Mouse (Mus musculus) lung, embryonic 16.5 days (tissue): ENCODE measurements around the gene Kif3a. TPM values are rescaled to one million over a fixed set of nuclear protein-coding genes. Genes with fewer than 3 reads are reported as not detected.
A peak's percentile ranks its signal among the peaks of the same experiment; 100 is the strongest.
"Not testable (repeated sequence)": the region's sequence is repeated elsewhere in the genome, so short reads cannot be mapped to it uniquely, and the experiment has no call there.

Experiments
- ATAC-seq: fragments of 200-750 bp; cut with Nextera tagmentation; 2 replicates; pipeline ENCODE4 v1.8.0; 2017; ENCODE audit warnings: low read depth, mild to moderate bottlenecking, moderate library complexity
- H3K27ac ChIP-seq: fragments of 300-500 bp; sonication (generic); 2 replicates; pipeline ENCODE4 v1.5.1; 2014; ENCODE audit warnings: mild to moderate bottlenecking, control low read depth, low read length
- H3K27me3 ChIP-seq: fragments of 300-500 bp; sonication (generic); 2 replicates; pipeline ENCODE4 v1.6.1; 2014; ENCODE audit warnings: low read depth, low read length, mixed read lengths; ENCODE audit not compliant: control insufficient read depth, insufficient read depth
- H3K36me3 ChIP-seq: fragments of 300-500 bp; sonication (generic); 2 replicates; pipeline ENCODE4 v1.6.1; 2014; ENCODE audit warnings: low read length; ENCODE audit not compliant: control insufficient read depth, insufficient read depth
- H3K4me1 ChIP-seq: fragments of 300-500 bp; sonication (generic); replicated peaks from 2 replicates; pipeline ENCODE4 v1.6.1; 2014; ENCODE audit warnings: low read length, mixed read lengths; ENCODE audit not compliant: control insufficient read depth, insufficient read depth
- H3K4me2 ChIP-seq: fragments of 300-500 bp; sonication (generic); 2 replicates; pipeline ENCODE4 v1.6.1; 2014; ENCODE audit warnings: low read depth, low read length, control low read depth
- H3K4me3 ChIP-seq: fragments of 300-500 bp; sonication (generic); 2 replicates; pipeline ENCODE4 v1.5.1; 2014; ENCODE audit warnings: mild to moderate bottlenecking, low read length, control low read depth
- H3K9ac ChIP-seq: fragments of 300-500 bp; sonication (generic); 2 replicates; pipeline ENCODE4 v1.6.1; 2014; ENCODE audit warnings: low read length, control low read depth
- H3K9me3 ChIP-seq: fragments of 300-500 bp; sonication (generic); 2 replicates; pipeline ENCODE4 v1.6.1; 2016; ENCODE audit warnings: low read length; ENCODE audit not compliant: control insufficient read depth
- WGBS: fragments of 180-500 bp; shearing (Covaris S2); extraction: QIAGEN DNeasy Blood & Tissue Kit; methylation state at CpG from one replicate; pipeline ENCODE4 v1.1.7; 2014; 5-methylcytosine and 5-hydroxymethylcytosine counted together
- polyA plus RNA-seq: library from polyadenylated mRNA; unstranded; fragments of >200 nt; fragmentation: Nextera tagmentation; extraction: Ambion mirVana; gene quantifications from 2 replicates; pipeline ENCODE4 v1.2.1, GENCODE M21; 2015

The Kif3a gene
- polyA plus RNA-seq, 1 experiment from 2014 or later: 65.9 TPM

- whole genome bisulfite sequencing: 94% methylated on average over 1 of the region's 3 CpGs
- H3K4me3 ChIP-seq, H3K4me2 ChIP-seq, H3K27ac ChIP-seq, ATAC-seq, H3K4me1 ChIP-seq, H3K36me3 ChIP-seq, H3K9me3 ChIP-seq, H3K27me3 ChIP-seq, H3K9ac ChIP-seq: not testable (repeated sequence)
Measured at GRCm38 (mm10) chr11:53557992-53558391, 9.2 kb upstream of the Kif3a start.

GRCm38 (mm10) chr11:53559980-53560379 lies 7.2 kb upstream of the Kif3a start:
- not testable (repeated sequence) for H3K9ac ChIP-seq, H3K27me3 ChIP-seq, H3K4me1 ChIP-seq, H3K4me2 ChIP-seq, H3K9me3 ChIP-seq, H3K36me3 ChIP-seq, ATAC-seq, H3K4me3 ChIP-seq, H3K27ac ChIP-seq
- WGBS: 78% methylated on average over 1 of the region's 3 CpGs

DNA sequence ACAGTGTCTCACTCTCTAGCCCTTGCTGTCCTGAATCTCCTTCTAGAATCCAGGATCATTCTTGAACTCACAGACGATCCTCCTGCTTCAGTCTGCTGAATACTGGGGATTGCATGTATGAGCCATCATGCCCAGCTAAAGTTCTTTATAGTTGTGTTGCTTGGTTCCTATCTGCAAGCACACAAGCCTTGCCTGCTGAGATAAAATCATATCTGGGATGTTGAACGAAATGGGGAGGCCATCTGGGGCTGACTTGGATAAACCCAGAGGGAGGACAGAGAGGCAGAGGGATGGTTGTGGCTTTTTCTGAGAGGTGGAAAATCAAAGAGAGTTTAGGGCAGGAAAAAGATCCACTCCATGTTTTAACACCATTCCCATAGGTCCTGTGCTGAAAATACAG lies 5.2 kb upstream of the Kif3a start:
- Histone ChIP-seq H3K4me3 (no peak overlapping the region), H3K9ac (no peak overlapping the region), H3K36me3 (no peaks in the 10 kb centered on the region), H3K27ac (no peak overlapping the region), H3K27me3 (no peaks in the 10 kb centered on the region), H3K4me2 (no peak overlapping the region), H3K9me3 (0 out of 2 replicates have a peak, but pooled peaks cover 3% of the 10 kb centered on the region), H3K4me1 (peaks cover 6% of the 10 kb centered on the region; the same call in 1 of the 2 replicates)
- no peak for ATAC-seq
- WGBS: 71% methylated on average over 2 of the region's 2 CpGs

GRCm38 (mm10) chr11:53566646-53567045 lies 533 bp upstream of the Kif3a start:
- no peak overlapping the region for H3K27ac ChIP-seq
- peak overlapping the region; percentile 89 for H3K4me2 ChIP-seq
- 82% methylated on average over 4 of the region's 4 CpGs for WGBS
- H3K9ac ChIP-seq: peak overlapping the region; percentile 89; the same call in 1 of the 2 replicates
- 0 out of 2 replicates have a peak, but pooled peaks cover 3% of the 10 kb centered on the region for H3K9me3 ChIP-seq
- no peak; the same call in 1 of the 2 replicates for ATAC-seq
- H3K27me3 ChIP-seq: no peaks in the 10 kb centered on the region
- H3K36me3 ChIP-seq: no peaks in the 10 kb centered on the region
- peak overlapping the region; percentile 93 for H3K4me3 ChIP-seq
- H3K4me1 ChIP-seq: peaks cover 16% of the 10 kb centered on the region

GRCm38 (mm10) chr11:53580562-53580961 lies 13.4 kb downstream of the Kif3a start:
- ATAC-seq: no peak
- H3K27me3 ChIP-seq: no peaks in the 10 kb centered on the region
- peaks cover 18% of the 10 kb centered on the region for H3K36me3 ChIP-seq

DNA sequence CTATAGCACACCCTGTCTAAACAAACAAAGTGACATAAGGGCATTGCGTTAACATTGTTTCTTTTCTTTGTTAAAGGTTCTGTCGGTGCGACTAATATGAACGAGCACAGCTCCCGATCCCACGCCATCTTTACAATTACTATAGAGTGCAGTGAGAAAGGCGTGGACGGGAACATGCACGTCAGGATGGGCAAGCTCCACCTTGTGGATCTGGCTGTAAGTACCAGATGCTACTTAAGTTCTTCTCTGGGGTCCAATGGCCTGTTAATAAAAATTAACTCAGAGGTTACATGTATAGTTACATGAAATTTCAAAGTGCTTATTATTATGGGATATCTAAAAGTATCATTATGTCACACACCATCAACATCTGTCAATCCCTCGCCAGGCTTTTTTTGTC lies 16.0 kb downstream of the Kif3a start:
- Histone ChIP-seq H3K36me3 (peaks cover 18% of the 10 kb centered on the region), H3K9ac (no peak overlapping the region), H3K4me1 (no peaks in the 10 kb centered on the region), H3K27me3 (no peaks in the 10 kb centered on the region), H3K4me2 (no peak overlapping the region), H3K9me3 (no peaks in the 10 kb centered on the region), H3K27ac (no peak overlapping the region), H3K4me3 (no peak overlapping the region)
- 71% methylated on average over 10 of the region's 10 CpGs for WGBS
- ATAC-seq: no peak

More at GRCm38 (mm10) chr11:53580562-53580961, 13.4 kb downstream of the Kif3a start:
- WGBS: 99% methylated on average over 3 of the region's 3 CpGs
- H3K4me3 ChIP-seq: no peak overlapping the region
- no peaks in the 10 kb centered on the region for H3K9me3 ChIP-seq
- no peak overlapping the region for H3K4me2 ChIP-seq
- no peaks in the 10 kb centered on the region for H3K4me1 ChIP-seq
- H3K27ac ChIP-seq: no peak overlapping the region
- no peak overlapping the region for H3K9ac ChIP-seq

- WGBS: 64% methylated on average over 3 of the region's 3 CpGs
- no peaks in the 10 kb centered on the region for H3K9me3 ChIP-seq
- no peak overlapping the region for H3K27ac ChIP-seq
- no peak overlapping the region for H3K9ac ChIP-seq
- no peak overlapping the region for H3K4me2 ChIP-seq
- no peak for ATAC-seq
- peaks cover 18% of the 10 kb centered on the region for H3K36me3 ChIP-seq
- no peaks in the 10 kb centered on the region for H3K4me1 ChIP-seq
- no peaks in the 10 kb centered on the region for H3K27me3 ChIP-seq
- no peak overlapping the region for H3K4me3 ChIP-seq
Measured at GRCm38 (mm10) chr11:53584849-53585248, 17.7 kb downstream of the Kif3a start.

GRCm38 (mm10) chr11:53585510-53585909 lies 18.3 kb downstream of the Kif3a start:
- ATAC-seq: no peak
- Histone ChIP-seq H3K4me2 (no peak overlapping the region), H3K9ac (no peak overlapping the region), H3K4me1 (no peaks in the 10 kb centered on the region), H3K27ac (no peak overlapping the region), H3K27me3 (no peaks in the 10 kb centered on the region), H3K4me3 (no peak overlapping the region), H3K9me3 (no peaks in the 10 kb centered on the region), H3K36me3 (peaks cover 15% of the 10 kb centered on the region)
- 98% methylated on average over 6 of the region's 6 CpGs for WGBS

DNA sequence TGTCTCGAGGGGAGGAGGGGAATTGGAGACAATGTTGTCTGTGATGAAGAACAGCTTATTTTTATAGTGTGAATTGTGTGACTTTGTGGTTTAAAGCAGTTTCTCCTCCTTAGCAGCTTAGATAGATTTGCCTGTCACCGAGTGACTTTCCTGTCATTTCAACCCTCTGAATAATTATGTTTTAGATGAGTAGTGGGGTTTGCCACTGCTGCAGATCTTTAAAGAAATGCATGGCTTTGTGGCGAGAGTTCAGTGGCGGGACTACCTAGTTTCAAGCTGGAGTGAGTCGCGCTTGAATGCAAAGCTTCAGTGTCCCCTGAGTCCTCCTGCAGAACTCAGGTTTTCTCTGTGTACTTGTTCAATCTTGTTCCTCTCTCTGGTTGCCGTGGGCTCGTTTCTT lies 21.1 kb downstream of the Kif3a start:
- 77% methylated on average over 8 of the region's 8 CpGs for WGBS

DNA sequence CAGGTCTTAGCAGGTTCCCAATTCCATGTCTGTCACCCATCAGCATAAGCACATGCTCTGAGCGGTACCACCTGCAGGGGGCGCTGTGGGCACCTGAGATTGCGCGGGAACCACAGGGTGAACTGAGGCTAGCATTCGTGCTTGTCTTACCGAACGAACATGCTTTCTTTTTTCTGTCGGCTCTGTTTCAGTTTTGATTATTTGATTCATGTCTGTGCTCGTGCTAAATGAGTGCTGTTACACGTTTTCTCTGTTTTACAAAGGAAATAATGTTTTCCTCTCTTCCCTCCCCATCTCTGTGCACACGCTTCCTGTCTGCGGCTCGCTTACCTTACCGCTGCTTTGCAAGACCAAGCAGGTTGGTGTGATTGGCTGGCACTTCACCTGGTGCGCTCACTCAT lies 23.2 kb downstream of the Kif3a start:
- ATAC-seq: no peak
- H3K27ac ChIP-seq: no peak overlapping the region
- no peak overlapping the region for H3K4me2 ChIP-seq
- WGBS: 39% methylated on average over 15 of the region's 15 CpGs
- H3K9me3 ChIP-seq: no peaks in the 10 kb centered on the region
- no peak overlapping the region for H3K4me3 ChIP-seq
- peaks cover 10% of the 10 kb centered on the region; the same call in 1 of the 2 replicates for H3K36me3 ChIP-seq
- no peaks in the 10 kb centered on the region for H3K4me1 ChIP-seq
- no peak overlapping the region for H3K9ac ChIP-seq
- H3K27me3 ChIP-seq: no peaks in the 10 kb centered on the region

More for the DNA sequence above, 21.1 kb downstream of the Kif3a start:
- Histone ChIP-seq H3K4me2 (no peak overlapping the region), H3K36me3 (peaks cover 7% of the 10 kb centered on the region), H3K9ac (no peak overlapping the region), H3K27me3 (no peaks in the 10 kb centered on the region), H3K27ac (no peak overlapping the region), H3K4me3 (no peak overlapping the region), H3K4me1 (no peaks in the 10 kb centered on the region), H3K9me3 (no peaks in the 10 kb centered on the region)
- ATAC-seq: no peak
